Mouse (Mus musculus) right cerebral cortex, adult 18-20 months (tissue): Measurements from ENCODE around the gene Aplnr.
A peak's percentile ranks its signal among the peaks of the same experiment; 100 is the strongest.

Experiments
- DNase-seq: peaks from one replicate; pipeline ENCODE4 v3.0.0; 2022; ENCODE audit warnings: mixed read lengths

Gene Aplnr

DNA sequence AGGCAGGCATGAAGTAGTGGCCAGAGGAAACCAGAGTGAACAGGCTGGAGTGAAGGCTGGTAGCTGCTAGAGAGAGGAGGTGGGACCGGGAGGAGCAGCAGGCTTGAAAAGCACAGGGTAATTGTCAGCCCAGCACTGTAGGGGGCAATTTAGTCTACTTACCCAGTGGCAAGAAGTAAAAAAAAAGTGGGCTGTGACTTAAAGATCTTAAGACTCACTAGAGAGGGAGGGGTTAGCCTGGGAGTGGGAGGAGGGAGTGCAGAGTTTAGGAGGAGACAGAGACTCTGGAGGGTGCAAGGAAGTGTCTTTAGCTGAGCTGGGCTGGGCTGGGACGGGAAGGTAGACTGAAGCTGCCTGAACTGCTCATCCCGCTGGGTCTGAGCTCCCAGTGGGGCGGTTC is at the start of gene Aplnr:
Aplnr (plus strand) TSS at position 137 of the 400 bp plus-strand sequence.
- DNase-seq = no peak

DNA sequence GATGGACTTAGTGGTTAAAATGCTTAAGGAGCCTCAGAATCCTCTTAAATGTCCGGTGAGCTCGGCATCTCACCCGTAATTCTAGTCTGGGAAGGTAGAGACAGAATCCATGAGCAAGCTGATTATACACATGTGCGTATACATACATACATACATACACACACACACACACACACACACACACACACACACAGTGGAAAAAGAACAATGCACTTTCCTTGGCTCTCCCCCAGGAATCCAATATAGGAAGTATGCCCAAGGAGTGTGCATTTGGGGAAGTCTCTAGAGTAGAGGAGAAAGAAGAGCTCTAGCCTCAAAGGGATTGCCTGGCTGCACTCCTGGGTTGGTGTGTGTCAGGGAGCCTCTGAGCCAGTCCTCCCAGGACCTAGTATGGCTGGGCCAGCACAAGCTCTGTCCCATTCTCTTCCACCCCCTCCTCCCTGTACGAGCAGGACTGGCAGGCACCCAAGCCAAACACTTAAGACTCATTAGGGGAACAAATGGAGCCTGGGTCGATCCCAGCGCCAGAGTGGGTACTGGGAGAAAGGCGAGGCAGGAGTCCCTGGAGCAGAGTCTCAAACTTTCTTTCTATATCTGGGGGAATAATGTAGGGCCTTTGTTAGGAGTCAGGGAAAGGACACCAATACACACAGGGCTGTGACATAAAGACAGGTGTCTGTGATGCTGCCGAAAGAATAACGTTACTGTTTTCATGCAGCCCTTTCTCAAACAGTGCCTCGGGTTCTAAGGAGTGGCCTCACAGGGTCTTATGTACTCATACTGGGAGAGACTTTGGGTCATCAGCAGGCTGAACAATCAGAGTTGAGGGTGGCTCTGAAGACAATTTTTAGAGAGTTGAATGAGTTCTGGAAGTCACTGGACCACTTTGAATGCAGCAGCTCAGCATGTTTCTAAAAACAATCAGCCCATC is 47.0 kb upstream of the Aplnr start:
- no peak for DNase-seq

DNA sequence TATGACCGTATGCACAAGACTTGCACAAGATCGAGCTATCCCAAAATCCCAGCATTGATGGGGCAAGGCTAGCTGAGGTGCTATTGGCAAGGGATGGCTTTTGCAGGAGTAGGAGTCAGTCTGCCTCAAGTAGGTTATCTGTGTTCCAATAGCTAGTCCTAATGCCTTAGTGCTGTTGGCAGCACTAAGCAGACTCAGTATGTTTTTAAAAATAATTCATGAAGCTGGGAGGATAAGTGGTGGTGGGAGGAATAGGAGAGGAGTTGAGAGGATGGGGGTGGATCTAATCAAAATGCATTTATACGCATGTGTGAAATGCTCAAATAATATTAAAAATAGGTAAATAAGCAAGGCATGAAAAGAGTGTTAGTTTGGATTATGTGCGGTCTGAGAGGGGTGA is 44.7 kb upstream of the Aplnr start:
- no peak for DNase-seq

DNA sequence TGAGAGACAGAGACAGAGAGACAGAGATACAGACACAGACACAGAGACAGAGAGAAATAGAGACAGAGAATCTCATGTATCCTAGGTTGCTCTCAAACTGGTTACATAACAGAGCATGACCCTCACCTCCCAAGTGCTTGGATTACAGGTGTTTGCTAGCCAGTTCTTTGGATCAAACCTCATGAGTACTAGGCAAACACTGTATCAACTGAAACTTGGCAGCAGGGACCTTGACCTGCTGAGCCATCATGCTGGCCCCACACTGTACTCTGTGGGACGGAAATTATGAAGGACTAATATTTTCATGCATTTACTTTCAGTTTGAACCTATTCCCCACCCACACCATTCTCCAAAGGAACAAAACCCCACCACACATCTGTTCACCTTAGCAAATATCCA is 42.6 kb upstream of the Aplnr start:
- DNase-seq = no peak

DNA sequence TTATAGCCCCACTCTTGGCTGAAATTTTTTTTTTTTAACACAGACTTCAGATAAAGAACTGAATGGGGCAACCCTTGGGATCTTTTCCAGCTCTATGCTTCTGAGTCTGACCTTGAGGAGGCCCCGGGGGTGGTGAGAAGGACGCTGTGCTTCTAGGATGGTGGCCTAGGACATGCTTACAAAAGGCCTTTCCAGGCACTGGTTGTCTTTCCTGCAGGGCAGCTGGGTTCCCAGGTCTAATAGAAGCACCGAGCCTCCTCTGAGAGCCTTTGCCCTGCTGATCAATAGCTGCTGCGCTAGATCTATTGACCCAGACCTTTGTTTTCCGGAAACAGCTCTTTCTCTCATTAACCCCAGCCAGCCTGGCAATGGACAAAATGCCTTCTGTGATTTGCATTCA is 40.1 kb upstream of the Aplnr start:
- no peak for DNase-seq

DNA sequence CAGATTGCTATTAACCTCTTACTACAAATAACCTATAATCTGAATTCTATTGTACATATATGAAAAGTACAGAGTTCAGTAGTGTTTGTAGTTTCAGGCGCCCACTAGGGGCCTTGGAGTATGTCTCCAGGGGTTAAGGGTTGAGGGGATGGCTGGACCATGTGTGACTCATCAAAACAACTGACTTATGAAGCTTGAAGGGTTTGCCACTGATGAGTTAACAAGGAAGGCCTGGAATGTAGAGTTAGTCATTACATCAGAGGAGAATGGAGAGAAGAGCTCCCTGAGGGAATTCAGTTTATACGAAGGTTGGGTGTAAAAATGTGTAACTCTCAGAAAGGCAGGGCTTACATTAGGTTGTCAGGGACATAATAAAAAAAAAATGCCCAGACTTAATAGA is 38.0 kb upstream of the Aplnr start:
- DNase-seq = no peak

DNA sequence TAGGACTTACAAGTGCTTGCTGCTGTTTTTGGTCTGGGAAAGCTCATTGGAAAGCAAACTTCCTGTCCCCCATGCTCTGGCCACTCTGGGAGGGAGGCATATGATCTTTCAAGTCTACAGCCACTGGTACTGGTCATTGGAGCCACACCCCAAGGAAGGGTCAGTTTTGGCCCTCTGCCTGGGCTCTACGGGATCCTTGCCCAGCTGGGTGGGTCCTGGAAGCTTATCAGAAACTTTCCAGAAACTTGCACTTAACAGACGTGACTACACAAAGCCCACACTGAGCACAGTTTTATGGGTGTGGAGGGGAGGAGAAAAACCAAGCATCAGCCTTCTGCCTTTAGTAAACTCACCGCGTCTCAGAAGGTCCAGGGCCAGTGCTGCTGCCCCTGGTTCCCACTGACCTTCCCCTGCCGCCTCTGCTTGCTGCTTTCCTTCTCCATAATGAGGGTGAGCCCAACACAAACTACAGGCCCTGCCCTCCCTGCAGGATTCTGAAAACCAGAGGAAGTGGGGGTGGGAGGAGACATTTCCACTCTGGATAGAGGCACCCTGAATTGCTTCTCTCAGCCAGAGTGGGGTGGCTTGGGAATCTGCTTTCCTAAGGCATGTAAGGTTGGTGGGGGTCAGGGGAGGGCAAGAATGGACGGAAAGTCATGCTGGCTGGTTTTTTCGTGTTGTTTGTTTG is 37.1 kb upstream of the Aplnr start:
- no peak for DNase-seq

DNA sequence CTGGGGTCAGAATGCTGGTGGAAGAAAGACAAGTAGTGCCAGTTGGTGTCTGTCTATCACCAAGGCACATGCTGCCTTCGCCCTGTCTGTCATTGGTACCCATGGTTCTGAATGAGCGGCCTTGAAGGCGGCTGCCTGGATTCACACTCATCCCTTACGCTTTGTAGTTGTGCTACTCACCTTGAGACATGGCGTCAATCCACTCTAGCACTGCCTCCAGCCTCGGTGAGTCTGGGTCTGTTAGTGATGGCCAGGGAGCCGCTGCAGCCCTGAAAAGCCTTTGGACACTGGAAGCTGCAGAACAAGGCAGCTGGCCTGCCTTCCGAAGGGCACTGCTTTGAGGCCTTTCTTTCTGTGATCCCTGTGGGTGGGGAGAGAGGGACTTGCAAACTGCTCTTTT is 32.8 kb upstream of the Aplnr start:
- DNase-seq = no peak

DNA sequence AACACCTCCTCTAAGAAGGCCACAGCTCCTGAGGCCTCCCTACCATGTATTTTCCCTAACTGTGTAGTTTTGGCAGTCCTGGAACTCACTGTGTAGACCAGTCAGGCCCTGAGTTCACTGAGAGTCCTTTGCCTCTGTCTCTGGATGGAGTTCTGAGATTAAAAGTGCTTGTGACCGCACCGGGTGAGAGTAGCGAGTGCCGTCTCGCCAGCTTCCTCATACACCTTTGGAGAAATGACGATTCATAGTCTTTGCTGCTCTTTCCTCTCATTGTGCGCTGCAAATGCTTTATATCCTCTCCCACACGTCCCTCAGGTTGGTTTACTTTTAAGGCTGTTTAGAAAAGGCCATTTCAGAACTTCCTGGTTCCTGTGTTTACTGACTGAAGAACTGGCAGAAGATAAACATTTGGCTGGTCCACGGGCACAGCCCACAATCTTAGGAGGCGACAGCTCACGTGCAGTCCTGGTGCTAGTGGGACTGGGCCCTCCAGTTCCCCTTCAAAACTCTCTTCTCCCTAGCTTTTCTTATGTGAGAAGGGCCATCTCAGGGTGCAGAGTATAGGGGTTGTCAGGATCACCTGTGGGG is 30.5 kb upstream of the Aplnr start:
- no peak for DNase-seq

DNA sequence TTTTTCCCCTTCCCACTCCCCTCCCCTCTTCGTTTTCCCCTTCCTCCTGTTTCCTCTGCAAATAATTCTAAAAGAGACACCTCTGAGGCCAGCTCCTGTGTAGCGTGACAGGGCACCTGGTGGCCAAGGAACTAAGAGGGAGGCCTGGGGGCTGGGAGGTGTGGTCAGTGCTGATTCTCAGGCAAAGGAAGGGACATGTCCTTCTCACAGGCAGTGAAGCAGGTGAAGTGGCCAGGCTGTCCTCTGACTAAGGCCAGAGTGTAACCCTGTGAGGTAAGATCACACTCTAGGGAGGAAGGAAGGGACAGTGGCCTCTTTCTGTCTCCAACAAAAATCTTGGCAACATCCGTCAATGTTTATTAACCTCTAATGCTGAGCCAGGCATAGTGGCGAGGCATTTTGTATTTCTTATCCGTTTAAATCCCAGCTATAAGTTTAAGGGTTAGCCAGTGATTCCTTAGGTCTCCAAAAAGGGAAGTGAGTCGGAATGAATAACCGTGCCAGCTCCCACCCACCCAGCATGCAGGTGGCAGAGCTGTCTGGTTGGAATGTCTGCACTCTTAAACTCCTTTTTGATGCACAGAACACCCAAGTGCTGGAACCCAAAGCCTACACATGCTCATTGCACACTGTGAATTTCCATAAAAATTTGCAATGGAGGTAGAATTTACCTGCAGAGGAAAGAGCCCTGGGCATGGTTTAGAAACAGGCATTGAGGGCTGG is 29.8 kb upstream of the Aplnr start:
- no peak for DNase-seq

DNA sequence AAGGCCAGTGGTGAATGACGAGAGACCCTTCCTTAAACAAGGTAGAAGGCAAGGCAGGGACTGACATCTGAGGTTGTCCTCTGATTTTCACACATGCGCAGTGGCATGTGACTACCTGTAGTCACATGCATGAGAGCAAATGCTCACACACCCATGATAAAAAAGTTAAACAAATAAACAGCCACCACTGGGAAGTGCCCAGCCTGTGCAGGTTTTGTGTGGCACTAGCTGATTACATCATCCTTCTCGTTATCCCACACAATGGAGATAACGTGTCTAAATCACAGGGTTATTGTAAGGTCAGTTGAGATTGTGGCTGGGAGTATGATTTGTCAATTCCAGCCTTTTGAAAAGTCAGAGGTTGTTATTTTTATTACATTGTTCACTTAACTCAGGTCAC is 29.1 kb upstream of the Aplnr start:
- DNase-seq = no peak

DNA sequence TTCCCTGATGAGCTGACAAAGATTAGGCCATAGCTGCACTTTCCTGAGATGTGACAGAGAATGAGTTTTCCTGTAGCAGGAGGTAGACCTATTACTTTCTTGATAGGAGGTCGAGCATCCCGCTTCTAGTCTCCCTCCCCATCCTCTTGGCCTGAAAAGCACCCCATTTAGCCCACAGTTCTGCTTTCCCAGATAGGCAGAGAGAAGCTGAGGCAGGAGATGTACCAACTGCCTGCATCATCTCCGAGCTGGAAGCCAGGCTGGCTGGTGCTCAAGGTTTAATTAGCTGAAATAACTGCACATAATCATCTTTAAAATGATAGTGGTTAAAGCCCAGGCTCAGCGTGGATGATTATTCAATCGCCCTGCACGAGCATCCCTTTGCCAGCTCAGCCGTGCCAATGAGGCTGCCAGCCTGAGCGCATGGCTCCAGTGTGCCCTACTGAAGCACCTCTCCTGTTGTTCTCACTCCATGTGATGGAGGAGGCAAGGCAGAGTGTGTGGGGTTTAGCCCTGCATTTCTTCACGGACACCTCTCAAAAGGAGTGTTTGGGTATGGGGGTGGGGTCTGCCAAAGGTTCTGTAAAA is 25.6 kb upstream of the Aplnr start:
- DNase-seq = no peak

DNA sequence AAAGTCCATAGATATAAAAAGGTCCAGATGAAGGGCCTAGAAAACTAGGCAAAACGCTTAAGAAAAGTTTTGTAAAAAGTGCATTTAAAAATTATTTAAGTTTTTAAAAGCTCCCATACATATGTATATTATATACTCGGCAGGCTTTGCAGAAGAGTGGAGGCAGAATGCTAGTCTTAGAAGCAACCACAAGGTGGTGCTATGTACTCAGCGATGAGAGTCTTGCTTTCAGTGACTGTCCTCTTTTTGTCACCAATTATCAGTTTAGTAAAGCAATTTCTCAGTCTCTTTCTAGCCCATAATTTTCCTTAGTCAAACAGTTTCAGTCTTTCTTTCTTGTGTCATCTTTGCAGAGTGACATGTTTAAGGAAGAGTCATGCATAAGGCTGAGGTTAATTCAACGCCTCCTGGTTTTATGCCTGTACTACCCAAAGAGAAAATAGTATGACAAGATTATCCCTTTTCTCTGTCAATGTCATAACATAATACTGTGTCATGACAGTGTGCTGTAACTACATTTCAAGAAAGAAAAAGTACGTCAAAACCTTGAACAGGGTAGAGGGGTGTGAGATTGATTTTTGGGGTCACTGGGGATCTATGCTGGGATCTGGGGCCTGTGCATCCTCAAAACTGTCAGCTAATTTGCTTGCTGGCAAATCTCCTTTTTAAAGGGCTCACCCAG is 12.7 kb upstream of the Aplnr start:
- peak; percentile 49 for DNase-seq

DNA sequence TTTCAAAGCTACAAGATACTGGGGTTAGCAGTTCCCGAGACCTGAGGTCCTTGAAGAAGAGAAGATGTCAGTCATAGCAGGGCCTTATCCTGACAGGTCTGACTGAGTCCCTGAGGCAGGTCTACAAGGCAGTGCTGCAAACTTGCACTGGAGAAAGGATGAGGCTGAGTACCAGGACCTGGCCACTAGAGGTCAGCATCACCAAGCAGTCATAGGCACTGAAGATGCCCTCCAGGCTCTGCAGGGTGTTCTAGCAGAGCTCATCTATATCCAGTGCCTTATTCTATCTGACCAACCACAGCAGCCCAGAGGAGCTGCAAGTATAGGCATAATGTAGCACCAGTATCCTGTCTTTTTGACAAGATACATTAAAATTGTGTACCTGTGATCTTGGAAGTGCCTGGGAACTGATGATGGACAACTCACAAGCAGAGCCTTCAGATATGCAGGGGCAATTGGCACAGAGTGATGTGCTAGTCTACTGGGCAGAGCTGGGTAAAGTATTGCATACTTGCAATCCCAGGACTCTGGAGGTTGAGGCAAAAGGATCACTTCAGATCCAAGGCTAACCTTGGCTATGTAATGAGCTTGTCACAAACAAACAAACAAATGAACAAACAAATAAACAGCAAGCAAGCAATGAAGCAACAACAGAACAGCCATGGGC is 12.0 kb upstream of the Aplnr start:
- peak; percentile 81 for DNase-seq

DNA sequence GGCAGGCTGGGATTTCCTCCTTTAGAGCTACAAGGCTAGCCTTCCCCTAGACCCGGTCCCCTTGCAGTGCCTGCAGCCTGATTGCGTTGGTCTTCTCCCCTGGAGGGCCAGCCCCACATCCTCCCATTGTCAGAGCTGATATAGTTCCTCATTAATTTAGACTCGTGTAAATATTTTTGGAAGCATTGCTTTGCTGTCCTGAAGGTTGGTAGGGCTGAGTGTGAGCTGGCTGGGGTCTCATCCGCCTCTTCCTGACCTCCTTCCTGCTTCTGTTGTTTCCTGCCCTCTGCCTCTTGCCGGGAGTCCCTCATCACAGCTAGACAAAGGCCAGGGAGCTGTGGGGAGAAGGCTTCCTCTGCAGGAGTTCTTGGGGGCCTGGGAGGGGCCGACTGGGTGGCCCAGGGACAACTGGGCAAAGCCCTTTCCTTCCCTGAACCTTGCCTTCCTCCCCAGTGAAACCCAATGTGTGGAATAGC is 6.5 kb upstream of the Aplnr start:
- no peak for DNase-seq

DNA sequence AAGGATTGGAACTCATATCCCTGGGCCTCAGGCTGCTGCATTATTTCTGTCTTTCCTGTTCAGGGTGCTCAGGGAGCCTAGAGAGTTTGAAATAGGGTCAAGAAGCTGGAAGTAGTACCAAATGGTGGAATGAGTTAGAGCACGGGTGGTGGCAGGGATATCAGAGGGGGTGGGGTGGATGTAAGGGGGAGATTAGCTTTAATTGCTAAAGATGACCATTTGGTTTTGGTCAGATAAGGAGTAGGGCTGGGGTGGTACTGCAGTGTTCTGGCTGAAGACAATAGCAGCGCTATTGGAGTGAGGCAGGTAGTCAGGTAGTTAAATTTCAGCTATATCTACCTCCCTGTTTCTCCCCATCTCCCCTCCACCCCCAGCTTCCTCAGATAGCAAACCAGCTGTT is 4.8 kb upstream of the Aplnr start:
- DNase-seq = no peak

DNA sequence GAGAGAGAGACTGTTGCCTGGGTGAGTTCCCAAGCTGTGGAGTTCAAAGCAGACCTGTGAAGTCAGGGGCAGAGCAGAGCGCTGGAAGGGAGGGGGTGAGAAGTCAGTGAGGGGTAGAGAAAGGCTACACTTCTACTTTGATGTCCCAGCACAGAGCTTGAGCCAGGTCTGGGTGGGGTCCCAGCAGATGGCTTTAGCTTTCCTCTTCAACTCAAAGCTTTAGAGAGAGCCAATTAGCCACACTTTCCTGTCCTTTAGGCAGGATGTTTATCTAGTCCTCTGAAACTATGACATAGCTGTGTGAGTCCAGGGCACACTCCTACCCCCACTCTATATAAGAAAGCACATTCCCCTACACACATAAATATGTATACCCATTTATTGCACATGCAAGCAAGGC is 4.3 kb upstream of the Aplnr start:
- no peak for DNase-seq

DNA sequence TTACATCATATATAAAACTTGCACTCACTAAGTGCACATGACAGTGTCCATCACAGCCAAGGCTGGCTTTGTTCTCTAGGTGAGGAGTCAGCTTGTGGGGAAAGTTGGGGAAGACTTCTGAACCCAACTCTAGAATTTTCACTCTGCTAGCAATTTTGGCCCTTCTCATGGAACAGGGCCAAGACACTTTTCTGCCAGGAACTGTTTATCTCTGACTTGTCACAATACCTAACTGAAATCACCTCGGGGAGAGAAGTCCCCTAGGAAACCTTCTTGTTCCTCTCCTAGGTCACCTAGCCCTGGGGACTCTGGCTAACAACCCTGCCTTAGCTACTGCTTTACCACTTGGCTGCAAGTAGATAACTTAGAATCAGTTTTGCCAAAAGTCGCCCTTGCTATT is 3.8 kb upstream of the Aplnr start:
- DNase-seq = no peak

DNA sequence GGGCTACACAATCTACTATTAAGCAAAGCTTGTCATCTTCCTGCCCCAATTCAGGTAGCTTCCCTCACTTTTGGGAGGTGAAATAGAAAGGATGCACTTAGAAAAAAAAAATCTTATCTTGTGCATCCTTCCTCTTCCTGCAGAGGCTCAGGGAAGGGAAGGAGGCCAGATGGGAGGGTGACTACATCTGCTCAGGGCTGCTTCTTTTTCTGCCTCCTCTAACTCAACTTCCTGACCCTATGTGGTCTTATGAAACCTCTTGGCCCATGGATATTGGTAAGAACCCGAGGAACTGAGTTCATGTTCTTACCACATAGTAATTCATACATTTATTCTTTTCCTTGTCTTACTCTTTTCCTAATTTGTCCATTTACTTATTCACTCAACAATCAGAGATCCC is 926 bp upstream of the Aplnr start:
- no peak for DNase-seq

DNA sequence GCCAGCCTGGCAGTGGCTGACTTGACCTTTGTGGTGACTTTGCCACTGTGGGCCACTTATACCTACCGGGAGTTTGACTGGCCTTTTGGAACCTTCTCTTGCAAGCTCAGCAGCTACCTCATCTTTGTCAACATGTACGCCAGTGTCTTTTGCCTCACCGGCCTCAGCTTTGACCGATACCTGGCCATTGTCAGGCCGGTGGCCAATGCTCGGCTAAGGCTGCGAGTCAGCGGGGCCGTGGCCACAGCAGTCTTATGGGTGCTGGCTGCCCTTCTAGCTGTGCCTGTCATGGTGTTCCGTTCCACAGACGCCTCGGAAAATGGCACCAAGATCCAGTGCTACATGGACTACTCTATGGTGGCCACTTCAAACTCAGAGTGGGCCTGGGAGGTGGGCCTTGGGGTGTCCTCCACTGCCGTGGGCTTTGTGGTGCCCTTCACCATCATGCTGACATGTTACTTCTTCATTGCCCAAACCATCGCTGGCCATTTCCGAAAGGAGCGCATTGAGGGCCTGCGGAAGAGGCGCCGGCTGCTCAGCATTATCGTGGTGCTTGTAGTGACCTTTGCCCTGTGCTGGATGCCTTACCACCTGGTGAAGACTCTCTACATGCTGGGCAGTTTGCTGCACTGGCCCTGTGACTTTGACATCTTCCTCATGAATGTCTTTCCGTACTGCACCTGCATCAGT is 951 bp downstream of the Aplnr start:
- DNase-seq = no peak

DNA sequence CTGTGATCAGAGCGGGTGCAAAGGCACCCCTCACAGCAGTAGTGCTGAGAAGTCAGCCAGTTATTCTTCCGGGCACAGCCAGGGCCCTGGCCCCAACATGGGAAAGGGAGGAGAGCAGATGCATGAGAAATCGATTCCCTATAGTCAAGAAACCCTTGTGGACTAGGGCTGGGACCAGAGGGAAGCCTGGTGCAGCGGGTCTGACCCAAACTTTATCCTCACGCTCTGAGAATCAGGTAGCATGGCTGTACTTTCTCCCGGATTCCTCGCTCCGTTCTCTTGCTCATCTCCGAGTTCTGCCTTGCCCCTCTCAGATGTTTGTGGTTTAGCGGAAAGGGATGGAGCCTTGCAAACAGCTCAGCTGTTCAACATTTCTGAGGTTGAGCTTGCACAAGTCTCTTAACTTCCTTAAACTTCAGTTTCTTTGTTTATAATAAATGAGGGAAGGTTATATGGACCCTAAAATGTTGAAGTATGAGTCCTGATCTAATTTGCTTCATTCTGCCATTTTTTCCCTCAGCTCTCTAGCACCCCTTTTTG is 1.6 kb downstream of the Aplnr start:
- no peak for DNase-seq
